Mouse (Mus musculus): ENCODE measurements around the gene Pi4kb. TPM values are rescaled to one million over a fixed set of nuclear protein-coding genes. Genes with fewer than 3 reads are reported as not detected.
"Not testable (repeated sequence)": the region's sequence is repeated elsewhere in the genome, so short reads cannot be mapped to it uniquely, and the experiment has no call there.

Pi4kb gene
- polyA plus RNA-seq, 1 experiment from 2014 or later: 8.7 TPM

DNA sequence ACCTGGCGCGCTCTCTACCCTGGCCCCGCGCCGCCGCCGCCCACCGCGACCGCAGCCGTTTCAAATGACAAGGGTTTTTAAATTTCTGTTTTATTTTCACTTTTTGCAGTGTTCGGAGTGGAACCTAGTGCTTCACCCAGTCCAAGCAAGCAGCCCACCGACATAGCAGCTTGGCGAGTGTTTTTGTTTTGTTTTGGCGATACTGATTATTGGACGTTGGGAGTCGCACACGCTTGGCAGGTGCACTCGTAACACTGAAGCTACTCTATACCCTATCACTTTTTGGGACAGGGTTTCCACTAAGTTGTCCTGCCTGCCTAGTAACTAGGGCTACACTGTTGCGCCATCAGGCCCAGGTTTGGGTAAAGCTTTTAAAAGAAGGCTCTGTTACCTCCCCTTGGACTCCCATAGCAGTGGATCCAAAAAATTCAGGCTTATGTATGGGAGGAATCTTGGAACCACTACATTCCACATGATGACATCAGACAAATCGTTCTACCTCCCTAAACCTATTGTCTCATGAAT, 42.1 kb downstream of the Pi4kb start:
- peak overlapping the region; percentile 88 for H3K4me3 ChIP-seq (replicated peaks)
- ATAC-seq (ENCODE audit: insufficient read depth): no peak

DNA sequence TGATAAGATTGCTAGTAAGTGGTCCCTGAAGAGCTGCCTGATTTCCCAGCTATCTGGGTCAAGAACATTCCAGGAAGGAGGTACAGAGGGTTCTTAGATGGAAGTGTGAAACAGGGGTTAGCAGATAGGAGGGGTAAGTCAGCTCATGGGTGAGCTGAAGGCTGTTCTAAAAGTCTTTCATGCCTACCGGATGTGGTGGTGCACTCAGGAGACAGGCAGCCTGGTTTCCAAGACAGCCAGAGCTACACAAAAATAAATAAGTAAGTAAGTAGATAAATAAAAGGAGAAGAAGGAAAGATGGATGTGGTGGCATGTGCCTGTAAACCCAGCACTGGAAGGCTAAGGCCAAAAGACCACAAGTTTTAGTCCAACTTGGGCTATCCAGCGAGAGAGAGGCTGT, 44.2 kb downstream of the Pi4kb start:
- Histone ChIP-seq H3K4me2 (no peak overlapping the region), H3K27ac (replicated peaks) (no peak overlapping the region), H3K4me3 (replicated peaks) (no peak overlapping the region), H3K9ac (no peak overlapping the region), H3K4me1 (replicated peaks) (peaks cover 21% of the 10 kb centered on the region), H3K9me3 (replicated peaks) (no peaks in the 10 kb centered on the region), H3K36me3 (replicated peaks) (peaks cover 12% of the 10 kb centered on the region; the same call in 1 of the 2 replicates), H3K27me3 (no peaks in the 10 kb centered on the region)
- 74% methylated on average over 2 of the region's 2 CpGs for WGBS (ENCODE audit: insufficient replicate concordance)
- ATAC-seq (ENCODE audit: insufficient read depth): no peak

More for the DNA sequence above, 42.1 kb downstream of the Pi4kb start:
- 4% methylated on average over 21 of the region's 21 CpGs for WGBS (ENCODE audit: insufficient replicate concordance)
- peak overlapping the region; percentile 97 for H3K4me2 ChIP-seq
- peak overlapping the region; percentile 97 for H3K27ac ChIP-seq (replicated peaks)
- peaks cover 23% of the 10 kb centered on the region for H3K36me3 ChIP-seq (replicated peaks)
- peaks cover 37% of the 10 kb centered on the region for H3K4me1 ChIP-seq (replicated peaks)
- no peaks in the 10 kb centered on the region for H3K27me3 ChIP-seq
- H3K9ac ChIP-seq: peak overlapping the region; percentile 77
- no peaks in the 10 kb centered on the region for H3K9me3 ChIP-seq (replicated peaks)

DNA sequence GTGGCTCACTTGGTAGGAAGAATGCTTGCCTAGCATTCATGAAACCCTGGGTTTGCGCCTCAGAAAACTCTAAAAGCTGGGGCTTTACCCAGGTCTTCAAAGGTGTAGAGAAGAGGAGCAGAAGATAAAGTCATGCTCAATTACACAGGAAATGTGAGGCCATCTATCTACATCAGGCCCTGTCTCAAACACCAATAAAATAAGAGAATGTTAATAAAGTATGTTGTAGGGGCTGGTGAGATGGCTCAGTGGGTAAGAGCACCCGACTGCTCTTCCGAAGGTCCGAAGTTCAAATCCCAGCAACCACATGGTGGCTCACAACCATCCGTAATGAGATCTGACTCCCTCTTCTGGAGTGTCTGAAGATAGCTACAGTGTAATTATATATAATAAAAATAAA, 46.4 kb downstream of the Pi4kb start:
- H3K27me3 ChIP-seq; H3K9ac ChIP-seq; ATAC-seq (ENCODE audit: insufficient read depth): not testable (repeated sequence)

DNA sequence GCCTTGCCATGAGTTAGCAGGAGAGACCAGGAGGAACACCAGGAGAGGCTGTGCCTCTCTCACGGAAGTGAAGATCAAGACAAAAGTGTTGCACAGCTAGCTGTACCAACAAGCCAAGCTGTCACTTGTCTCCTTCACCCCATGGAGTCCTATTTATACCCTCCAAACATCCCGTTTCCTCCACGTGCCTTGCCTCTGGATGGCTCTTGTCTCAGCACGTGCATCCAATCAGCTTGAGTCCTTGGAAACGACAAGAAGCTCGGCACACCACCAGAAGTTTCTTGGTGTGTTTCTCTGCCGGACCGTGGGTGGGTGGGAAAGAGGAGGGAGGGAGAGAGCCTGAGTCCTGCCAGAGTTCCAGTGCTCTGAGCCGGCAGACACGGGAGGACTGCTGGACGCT, 50.0 kb downstream of the Pi4kb start:
- Histone ChIP-seq H3K9ac (no peak overlapping the region; the same call in 1 of the 2 replicates), H3K27me3 (no peaks in the 10 kb centered on the region), H3K36me3 (replicated peaks) (peaks cover 9% of the 10 kb centered on the region), H3K27ac (replicated peaks) (peak overlapping the region; percentile 20; the same call in 1 of the 2 replicates), H3K9me3 (replicated peaks) (no peaks in the 10 kb centered on the region), H3K4me1 (replicated peaks) (peaks cover 38% of the 10 kb centered on the region), H3K4me2 (peak overlapping the region; percentile 3; the same call in 1 of the 2 replicates), H3K4me3 (replicated peaks) (no peak overlapping the region)
- WGBS (ENCODE audit: insufficient replicate concordance): 36% methylated on average over 11 of the region's 11 CpGs
- ATAC-seq (ENCODE audit: insufficient read depth): 0 out of 2 replicates have a peak, but pooled peaks have one; percentile 6

More for the DNA sequence above, 46.4 kb downstream of the Pi4kb start:
- 87% methylated on average over 5 of the region's 5 CpGs for WGBS (ENCODE audit: insufficient replicate concordance)
- not testable (repeated sequence) for H3K4me3 ChIP-seq (replicated peaks); H3K9me3 ChIP-seq (replicated peaks); H3K27ac ChIP-seq (replicated peaks); H3K4me2 ChIP-seq
- H3K4me1 ChIP-seq (replicated peaks): peaks cover 29% of the 10 kb centered on the region
- peaks cover 12% of the 10 kb centered on the region; the same call in 1 of the 2 replicates for H3K36me3 ChIP-seq (replicated peaks)

DNA sequence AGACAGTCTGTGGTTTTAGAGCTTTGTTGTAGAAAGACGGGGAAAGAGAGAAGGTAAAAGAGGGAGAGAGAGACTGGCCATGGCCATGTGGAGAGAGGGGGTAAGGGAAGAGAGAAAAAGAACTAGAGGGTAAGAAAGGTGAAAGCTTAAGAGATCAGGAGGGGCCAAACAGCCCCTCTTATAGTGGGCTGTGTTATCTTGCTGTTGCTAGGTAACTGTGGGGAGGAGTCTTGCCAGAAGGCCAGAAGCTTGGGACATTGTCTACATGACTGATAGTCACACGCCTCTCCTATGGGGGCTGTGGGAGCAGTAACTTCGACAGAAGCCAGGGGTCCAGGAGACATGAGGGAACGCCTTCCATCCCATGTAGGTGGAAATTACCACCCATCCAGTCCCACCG, 50.7 kb downstream of the Pi4kb start:
- Histone ChIP-seq H3K4me2 (peak overlapping the region; percentile 3; the same call in 1 of the 2 replicates), H3K27me3 (no peaks in the 10 kb centered on the region), H3K36me3 (replicated peaks) (peaks cover 12% of the 10 kb centered on the region), H3K9me3 (replicated peaks) (no peaks in the 10 kb centered on the region), H3K27ac (replicated peaks) (no peak overlapping the region), H3K4me1 (replicated peaks) (peaks cover 38% of the 10 kb centered on the region), H3K4me3 (replicated peaks) (no peak overlapping the region), H3K9ac (no peak overlapping the region; the same call in 1 of the 2 replicates)
- 22% methylated on average over 5 of the region's 5 CpGs for WGBS (ENCODE audit: insufficient replicate concordance)
- no peak for ATAC-seq (ENCODE audit: insufficient read depth)

DNA sequence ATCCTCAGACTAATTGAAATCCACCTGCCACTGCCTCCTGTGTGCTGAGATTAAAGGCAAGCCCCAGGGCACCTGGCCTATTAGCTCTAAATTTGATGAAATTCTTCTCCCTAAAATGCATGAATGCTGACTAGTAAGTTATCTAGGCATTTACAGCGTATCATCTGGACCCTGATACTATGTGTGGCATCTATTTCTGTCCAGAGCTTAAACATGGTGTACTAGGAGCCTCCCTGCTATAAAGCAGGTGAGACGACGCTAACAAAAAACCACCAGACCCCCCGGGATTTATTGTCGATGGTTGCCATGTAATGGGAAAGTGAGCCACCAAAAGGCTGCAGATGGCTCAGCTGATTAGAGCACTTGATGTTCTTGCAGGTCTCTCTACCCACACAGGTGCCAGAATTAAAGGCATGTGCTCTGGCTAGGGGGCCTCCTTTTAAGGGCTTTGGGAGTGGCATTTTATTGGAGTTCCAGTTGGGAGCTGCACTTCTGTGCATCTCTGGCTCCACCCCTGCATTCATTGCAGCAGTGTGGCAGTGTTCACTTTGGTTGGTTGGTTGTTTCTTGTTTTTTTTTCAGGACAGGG, 52.6 kb downstream of the Pi4kb start:
- Histone ChIP-seq H3K36me3 (replicated peaks) (peaks cover 31% of the 10 kb centered on the region), H3K9me3 (replicated peaks) (no peaks in the 10 kb centered on the region), H3K9ac (no peak overlapping the region), H3K4me3 (replicated peaks) (no peak overlapping the region), H3K4me2 (no peak overlapping the region), H3K27ac (replicated peaks) (peak overlapping the region; percentile 29; the same call in 1 of the 2 replicates), H3K27me3 (no peaks in the 10 kb centered on the region), H3K4me1 (replicated peaks) (peaks cover 38% of the 10 kb centered on the region)
- ATAC-seq (ENCODE audit: insufficient read depth): 0 out of 2 replicates have a peak, but pooled peaks have one; percentile 29
- WGBS (ENCODE audit: insufficient replicate concordance): 49% methylated on average over 5 of the region's 5 CpGs

DNA sequence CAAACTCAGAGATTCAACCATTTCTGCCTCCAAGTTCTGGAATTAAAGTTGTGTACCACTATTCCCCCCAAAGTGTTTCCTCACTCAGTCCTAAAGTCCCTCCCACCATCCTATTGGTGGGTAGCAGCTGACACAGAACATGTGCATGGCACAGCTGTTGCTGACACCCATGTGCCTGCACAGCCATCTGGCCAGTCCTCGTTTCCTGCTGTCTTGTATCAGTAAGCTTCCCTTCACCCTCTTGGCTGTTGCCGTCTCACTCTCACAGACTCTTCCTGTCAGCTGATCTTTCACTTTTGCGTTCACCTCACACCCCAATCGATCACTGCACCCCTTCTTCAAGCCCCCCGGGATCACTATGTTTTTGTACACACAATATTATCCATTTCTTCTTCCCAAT, 53.2 kb downstream of the Pi4kb start:
- peaks cover 38% of the 10 kb centered on the region for H3K4me1 ChIP-seq (replicated peaks)
- H3K4me3 ChIP-seq (replicated peaks): no peak overlapping the region
- 18% methylated on average over 5 of the region's 5 CpGs for WGBS (ENCODE audit: insufficient replicate concordance)
- no peak overlapping the region for H3K4me2 ChIP-seq
- ATAC-seq (ENCODE audit: insufficient read depth): no peak
- peak overlapping the region; percentile 29; the same call in 1 of the 2 replicates for H3K27ac ChIP-seq (replicated peaks)
- H3K27me3 ChIP-seq: no peaks in the 10 kb centered on the region
- no peak overlapping the region for H3K9ac ChIP-seq
- no peaks in the 10 kb centered on the region for H3K9me3 ChIP-seq (replicated peaks)
- peaks cover 36% of the 10 kb centered on the region for H3K36me3 ChIP-seq (replicated peaks)

DNA sequence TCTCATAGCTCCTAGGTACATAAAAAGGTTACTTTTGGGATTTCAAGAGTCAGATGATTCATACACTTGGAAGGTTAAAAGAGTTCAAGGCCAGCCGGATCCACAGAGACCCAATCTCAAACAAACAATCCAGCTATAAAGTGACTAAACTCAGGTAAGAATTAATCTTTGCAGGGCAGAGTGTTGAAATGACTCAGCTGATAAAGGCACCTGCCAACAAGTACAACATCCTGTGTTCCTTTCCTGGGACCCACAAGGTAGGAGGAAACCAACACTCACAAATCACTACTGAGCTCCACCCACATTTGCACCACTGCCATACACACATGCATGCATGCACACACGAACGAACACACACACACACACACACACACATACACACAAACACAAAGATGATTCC, 54.1 kb downstream of the Pi4kb start:
- H3K4me1 ChIP-seq (replicated peaks): peaks cover 38% of the 10 kb centered on the region
- ATAC-seq (ENCODE audit: insufficient read depth): no peak
- H3K4me2 ChIP-seq: no peak overlapping the region
- no peak overlapping the region for H3K9ac ChIP-seq
- no peaks in the 10 kb centered on the region for H3K27me3 ChIP-seq
- H3K9me3 ChIP-seq (replicated peaks): no peaks in the 10 kb centered on the region
- H3K27ac ChIP-seq (replicated peaks): no peak overlapping the region
- H3K36me3 ChIP-seq (replicated peaks): peaks cover 45% of the 10 kb centered on the region
- H3K4me3 ChIP-seq (replicated peaks): no peak overlapping the region
- WGBS (ENCODE audit: insufficient replicate concordance): 70% methylated on average over 3 of the region's 3 CpGs

DNA sequence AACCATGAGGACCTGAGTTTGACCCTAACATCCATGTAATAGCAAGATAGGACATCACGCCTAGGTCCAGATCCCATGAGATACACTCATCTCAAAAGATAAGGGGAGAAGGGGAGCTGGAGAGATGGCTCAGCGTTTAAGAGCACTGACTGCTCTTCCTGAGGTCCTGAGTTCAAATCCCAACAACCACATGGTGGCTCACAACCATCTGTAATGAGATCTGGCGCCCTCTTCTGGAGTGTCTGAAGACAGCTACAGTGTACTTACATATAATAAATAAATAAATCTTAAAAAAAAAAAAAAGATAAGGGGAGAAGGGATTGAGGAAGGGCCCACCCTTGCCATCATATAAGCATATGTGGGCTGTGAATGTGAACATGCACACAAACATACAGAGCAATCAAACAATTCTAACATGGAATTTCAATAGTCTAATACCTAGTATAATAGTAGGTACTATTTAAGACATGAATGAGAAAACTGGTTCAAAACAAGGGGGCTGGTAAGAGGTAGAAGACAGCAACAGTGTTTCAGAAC, 54.8 kb downstream of the Pi4kb start:
- not testable (repeated sequence) for H3K9ac ChIP-seq; ATAC-seq (ENCODE audit: insufficient read depth); H3K4me2 ChIP-seq; H3K4me3 ChIP-seq (replicated peaks); H3K27ac ChIP-seq (replicated peaks); H3K27me3 ChIP-seq; H3K9me3 ChIP-seq (replicated peaks)
- H3K4me1 ChIP-seq (replicated peaks): peaks cover 35% of the 10 kb centered on the region
- WGBS (ENCODE audit: insufficient replicate concordance): 60% methylated on average over 3 of the region's 3 CpGs
- peaks cover 53% of the 10 kb centered on the region for H3K36me3 ChIP-seq (replicated peaks)

DNA sequence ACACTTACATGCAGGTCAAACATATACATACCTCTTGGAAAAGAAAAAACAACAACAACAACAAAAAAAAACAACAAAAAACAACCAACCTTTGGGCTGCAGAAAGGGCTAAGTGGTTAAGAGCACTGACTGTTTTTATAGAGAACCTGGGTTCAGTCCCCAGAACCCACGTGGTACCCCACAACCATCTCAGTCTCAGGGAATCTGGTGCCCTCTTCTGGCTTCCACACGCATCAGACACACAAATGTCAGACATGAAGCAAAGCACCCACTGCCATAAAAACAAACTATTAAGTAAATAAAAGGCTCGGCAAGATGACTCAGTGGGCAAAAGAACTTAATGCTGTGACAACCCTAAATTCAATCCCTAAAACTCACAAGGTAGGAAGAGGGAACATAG, 55.4 kb downstream of the Pi4kb start:
- no peak overlapping the region for H3K27ac ChIP-seq (replicated peaks)
- no peaks in the 10 kb centered on the region for H3K9me3 ChIP-seq (replicated peaks)
- H3K27me3 ChIP-seq: no peaks in the 10 kb centered on the region
- no peak overlapping the region for H3K4me2 ChIP-seq
- WGBS (ENCODE audit: insufficient replicate concordance): 49% methylated on average over 3 of the region's 3 CpGs
- no peak for ATAC-seq (ENCODE audit: insufficient read depth)
- H3K4me1 ChIP-seq (replicated peaks): peaks cover 29% of the 10 kb centered on the region
- no peak overlapping the region for H3K4me3 ChIP-seq (replicated peaks)
- H3K36me3 ChIP-seq (replicated peaks): peaks cover 59% of the 10 kb centered on the region
- no peak overlapping the region for H3K9ac ChIP-seq

DNA sequence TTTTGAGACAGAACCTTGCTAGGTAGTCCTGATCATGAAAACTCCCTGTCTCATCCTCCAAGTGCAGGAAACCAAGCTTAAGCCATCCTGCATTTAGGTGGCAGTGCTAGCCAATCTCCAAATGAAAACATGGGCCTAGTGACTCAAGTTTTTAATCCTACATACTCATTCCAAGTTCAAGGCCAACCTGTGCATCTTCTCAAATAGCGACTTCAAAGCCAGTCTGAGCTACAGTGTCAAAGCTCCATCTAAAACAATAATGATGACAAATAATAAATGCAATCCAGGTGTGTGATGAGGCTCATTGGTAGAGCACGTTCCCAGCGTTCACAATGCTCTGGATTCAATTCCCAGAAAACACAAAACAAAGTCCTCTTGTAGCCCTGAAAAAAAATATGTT, 67.1 kb downstream of the Pi4kb start:
- Histone ChIP-seq H3K36me3 (replicated peaks) (peaks cover 30% of the 10 kb centered on the region), H3K4me3 (replicated peaks) (peak overlapping the region; percentile 75), H3K9me3 (replicated peaks) (no peaks in the 10 kb centered on the region), H3K27ac (replicated peaks) (peak overlapping the region; percentile 84), H3K27me3 (no peaks in the 10 kb centered on the region), H3K4me1 (replicated peaks) (peaks cover 53% of the 10 kb centered on the region), H3K9ac (peak overlapping the region; percentile 81), H3K4me2 (peak overlapping the region; percentile 66)
- ATAC-seq (ENCODE audit: insufficient read depth): no peak
- WGBS (ENCODE audit: insufficient replicate concordance): 14% methylated on average over 3 of the region's 3 CpGs

All from liver, embryonic 15.5 days (tissue).